Mouse (Mus musculus) T-cell, adult 2 months (primary cell): ENCODE results near the gene Pdp2.
A peak's percentile ranks its signal among the peaks of the same experiment; 100 is the strongest.
"Not testable (repeated sequence)": the region's sequence is repeated elsewhere in the genome, so short reads cannot be mapped to it uniquely, and the experiment has no call there.

ENCODE experiments used
- DNase-seq: peaks from one replicate; pipeline ENCODE4 v3.0.0; 2022; ENCODE audit warnings: low spot score

Gene Pdp2

DNA sequence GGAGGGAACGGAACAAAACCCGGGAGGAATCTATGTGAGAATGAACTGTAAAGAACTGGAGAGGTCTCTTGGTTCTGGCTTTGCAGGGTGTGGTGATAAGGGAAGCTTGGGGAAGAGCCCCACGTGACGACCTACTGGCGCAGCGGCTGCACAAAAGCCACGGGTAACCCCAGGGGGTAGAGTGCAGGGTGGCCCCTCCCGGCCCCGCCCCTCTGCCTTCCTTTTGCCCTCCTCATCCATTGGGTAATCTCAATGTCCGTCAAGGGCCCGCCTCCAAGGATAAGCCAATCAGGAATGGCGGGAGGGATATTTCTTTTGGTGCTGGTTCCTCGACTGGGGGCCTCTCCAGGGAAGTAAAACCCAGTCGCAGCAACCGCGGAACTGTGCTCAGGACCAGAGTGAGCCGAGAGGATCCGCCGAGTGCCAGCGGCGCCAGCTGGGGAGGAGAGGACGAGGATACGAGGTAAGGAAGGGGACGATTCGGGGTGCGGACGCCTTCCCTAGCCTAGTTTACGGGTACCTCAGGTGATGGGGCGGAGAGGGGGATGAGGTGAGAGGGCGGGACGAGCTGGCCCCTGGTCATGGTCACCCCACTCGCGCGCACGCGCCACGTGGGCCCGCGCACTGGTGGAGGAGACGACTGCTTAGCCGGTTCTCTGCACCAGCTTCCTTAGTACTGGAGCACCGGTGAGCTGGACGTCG is at the start of gene Pdp2:
Gene Pdp2 (plus strand): TSS at position 319 of the 702 bp plus-strand sequence.
- DNase-seq, result peak; percentile 83

DNA sequence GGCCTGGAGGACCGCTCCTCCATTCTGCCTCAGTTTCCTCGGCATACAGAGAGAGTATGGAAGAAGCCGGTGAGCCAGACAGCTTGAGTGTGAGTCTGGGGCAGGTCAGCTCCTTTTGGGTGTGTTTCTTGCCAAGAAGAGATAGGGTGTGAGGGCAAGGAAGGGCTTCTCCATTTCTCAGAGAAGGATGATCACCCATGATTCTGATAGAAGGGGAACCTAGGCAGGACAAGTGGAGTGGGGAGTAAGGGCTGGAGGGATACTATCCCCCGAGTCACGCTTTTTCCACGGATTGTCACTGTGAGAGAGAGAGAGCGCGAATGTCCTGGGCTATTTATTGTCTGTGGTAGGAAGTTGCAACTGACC is 49.8 kb upstream of the Pdp2 start:
- no peak for DNase-seq

DNA sequence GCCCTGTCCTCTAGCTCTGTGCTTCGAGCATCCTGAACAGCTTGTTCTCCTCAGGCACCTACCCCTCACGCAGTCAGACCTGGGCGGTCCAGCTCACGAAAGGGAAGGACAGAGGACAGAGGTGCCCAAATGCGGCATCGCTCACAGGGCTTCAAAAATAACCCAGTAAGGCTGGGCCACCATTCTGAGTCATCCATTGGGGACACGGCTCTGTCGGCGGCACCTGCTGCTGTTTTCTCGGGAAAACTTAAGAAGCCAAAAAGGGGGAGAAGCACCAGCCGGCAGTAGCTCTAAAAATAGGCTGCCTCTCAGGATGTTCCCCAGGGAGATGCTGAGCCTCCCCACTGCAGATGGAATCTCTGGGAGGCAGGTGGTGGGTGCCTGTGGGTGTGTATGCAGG is 49.1 kb upstream of the Pdp2 start:
- no peak for DNase-seq

DNA sequence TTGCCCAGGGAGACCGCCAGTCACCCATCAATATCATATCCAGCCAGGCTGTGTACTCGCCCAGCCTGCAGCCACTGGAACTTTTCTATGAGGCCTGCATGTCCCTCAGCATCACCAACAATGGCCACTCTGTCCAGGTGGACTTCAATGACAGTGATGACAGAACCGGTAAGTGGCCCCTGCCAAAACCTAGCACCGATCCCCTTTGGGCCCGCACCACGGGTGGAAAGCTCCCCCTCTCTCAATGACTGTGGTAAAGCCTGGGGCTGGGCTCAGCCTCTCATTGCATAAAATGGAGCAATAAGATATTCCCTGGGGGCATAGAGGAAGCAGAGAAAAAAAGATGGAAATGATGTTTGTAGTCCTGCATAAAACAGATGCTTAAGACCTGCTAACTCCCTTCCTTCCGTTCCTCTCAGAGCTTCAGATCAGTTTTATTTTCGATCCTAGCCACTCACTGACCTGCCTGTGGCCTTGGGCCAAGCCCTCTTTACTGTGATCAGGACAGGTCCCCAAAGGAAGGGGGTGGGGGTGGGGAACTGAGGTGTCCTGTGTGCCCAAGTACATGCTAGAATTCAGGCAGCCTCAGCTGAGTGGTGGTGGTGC is 47.7 kb upstream of the Pdp2 start:
- DNase-seq, result no peak

DNA sequence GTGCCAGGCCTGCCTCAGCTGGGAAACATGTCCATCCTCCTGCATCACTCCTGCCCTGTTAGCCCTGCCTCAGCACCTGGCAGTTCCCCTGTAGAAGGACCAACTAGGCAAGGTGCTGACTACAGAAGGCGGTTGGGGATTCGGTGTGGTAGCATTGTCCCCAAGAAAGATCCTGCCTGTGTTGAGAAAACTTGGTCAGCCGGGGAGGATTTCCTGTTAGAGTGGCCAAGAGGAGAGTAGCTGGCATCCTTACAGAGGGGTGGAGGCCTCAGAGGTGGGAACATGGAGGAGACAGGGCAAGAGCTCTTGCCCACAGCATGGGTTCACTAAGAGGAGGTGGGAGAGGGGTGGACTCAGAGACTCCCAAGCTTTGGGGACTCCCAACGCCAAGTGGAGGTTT is 36.1 kb upstream of the Pdp2 start:
- DNase-seq, result no peak

DNA sequence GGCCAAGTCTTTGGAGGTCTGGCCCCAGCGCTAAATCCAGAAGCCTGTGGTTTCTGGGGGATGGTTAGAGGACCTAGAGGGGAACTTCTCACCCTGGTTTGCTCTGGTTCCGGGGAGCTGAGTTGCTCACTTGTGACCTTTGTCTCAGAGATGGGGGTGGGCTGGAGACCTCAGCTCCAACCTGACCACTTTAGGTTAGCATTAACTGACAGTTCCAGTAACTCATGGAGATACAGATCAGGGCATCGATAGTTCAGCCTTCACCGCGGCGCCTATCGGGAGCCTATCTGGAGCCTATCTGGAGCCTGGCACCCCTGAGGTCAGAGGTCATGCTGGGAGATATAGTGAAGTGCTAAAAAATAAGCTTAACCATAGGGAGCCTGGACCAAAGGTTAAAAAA is 34.0 kb upstream of the Pdp2 start:
- DNase-seq, result no peak

DNA sequence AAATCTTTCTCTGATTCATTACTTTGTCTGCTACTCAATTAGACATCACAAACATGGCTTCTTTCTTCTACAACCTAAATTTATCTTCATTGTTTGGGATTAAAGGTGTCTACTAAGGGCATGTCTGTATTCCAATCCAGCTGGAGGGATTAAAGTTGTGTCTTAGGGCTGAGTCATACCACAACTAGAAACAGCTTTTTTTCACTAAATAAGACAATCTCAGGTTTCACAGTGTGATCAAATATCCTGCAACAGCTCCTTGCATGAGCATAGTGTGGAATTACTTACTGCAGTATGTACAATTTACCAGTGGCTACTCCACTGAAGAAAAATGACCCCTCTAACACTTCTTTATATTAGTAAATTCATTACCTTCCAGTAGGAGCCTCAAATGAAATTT is 30.5 kb upstream of the Pdp2 start:
- no peak for DNase-seq

DNA sequence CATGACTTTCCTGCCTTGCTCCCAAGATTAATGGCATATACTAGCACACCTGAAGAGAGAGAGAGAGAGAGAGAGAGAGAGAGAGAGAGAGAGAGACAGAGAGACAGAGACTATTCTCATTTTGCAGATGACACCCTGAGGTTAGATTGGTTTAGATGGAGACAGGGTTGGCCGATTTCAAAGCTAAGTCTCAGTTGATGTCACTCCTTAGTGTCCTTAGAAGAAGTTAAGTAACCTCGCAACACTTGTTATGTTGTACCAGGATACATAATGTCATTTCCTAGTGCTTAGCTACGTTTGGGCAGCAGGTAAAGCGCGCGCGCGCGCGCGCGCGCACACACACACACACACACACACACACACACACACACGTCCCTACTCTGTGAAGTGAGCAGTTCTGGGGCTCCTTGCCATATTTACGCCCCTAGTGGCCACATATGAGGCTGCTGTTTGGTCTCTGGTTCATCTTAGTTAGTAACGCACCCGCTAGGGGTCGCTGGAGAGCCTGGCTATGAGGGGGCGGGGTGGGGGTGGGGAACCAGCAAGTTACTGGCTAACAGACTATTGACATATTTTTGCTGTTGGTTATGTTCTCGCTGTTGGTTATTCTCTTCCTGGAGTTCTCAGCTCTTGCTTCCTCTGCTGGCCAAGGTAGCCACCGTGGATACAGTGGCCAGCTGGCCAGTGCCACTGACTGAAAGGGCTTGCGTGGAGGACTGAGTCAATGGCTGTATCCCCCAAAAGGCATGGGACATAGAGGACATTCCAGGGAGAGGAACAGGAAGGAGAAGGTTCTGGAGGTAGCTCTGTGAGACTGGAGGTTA is 26.4 kb upstream of the Pdp2 start:
- peak; percentile 87 for DNase-seq

DNA sequence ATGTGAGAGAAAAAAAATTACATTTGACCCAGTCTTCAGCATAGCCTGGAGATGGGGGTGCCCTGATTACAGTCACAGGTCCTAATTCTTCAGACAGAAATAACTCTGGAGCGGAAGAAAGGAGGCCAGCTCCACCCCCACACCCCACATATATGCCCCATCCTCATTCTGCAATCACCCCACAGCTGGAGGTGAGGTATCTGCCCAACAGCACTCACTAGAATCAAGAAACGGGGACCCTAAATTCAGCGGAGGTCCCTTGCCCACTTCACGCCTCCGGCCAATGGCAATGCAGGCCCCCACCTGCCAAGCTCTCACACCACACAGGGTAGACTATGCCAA is 25.8 kb upstream of the Pdp2 start:
- no peak for DNase-seq

DNA sequence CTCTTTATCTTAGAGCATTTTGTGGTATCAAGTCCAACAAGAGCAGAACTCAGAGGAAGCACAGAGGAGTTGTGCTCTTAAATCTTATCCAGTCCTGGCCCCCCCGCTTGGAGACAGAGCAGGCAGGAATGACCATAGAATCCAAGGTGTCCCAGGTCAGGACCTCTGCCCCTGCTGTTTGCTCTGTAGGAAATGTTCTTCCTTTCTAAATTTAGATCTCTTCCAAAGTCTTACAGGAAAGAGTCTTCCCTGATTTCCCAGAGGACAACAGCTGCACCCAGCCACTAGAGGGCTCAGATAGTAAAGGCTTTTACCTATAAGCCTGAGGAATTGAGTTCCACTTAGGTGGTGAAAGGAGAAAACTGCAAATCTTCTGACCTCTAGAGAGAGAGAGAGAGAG is 21.7 kb upstream of the Pdp2 start:
- DNase-seq, result no peak

DNA sequence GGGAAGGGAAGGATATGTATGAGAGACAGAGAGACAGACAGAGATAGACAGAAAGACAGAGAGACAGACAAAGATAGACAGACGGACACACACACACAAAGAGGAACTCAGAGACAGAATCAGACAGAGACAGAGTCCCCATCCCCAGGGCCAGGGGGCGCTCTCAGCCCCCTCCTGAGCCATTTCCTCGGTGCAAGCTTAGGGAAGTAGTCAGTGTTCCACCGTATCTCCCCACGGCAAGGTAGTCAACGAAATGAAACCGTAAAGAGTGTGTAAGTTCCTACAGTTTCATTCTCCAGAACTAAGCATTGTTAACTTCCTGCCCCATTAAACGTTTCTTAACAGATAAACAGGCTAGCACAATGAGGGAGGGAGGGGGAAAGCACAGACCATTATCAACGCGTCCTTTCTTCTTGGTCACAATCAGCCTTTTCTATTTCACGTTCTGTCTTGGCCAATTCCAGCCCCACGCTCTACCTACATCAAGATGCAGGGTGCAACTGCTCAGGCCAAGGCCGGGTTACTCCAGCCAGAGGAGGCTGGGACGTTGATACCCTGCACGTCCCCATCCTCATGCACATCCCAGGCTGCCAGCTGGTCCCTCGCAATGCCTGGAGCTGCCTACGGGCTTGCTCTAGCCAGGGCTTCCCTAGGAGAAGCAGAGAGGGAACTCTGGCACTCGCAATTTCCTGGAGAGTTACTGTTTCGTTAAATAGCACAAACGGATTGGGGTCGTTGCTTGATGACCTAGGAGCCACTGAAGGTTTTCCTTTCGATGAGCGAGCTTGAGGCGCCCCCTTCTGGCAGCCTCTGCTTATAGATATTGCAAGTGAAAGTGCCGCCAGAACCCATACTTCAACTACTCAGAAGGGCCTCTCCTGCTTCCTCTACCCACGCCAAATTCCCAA is 20.6 kb upstream of the Pdp2 start:
- peak; percentile 79 for DNase-seq

DNA sequence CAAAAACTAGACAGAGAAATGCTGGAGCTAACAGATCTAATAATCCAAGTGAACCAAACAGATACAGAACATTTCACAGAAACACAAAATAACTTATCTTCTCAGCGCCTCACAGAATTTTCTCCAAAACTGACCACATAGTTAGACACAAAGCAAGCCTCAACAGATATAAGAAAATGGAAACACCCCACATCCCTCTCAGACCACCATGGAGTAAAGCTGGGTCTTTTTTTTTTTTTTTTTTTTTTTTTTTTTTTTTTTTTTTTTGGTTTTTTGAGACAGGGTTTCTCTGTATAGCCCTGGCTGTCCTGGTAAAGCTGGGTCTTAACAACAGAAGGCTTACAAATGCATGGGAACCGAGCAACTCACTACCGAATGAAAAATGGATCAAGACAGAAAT is 14.4 kb upstream of the Pdp2 start:
- DNase-seq, result no peak

DNA sequence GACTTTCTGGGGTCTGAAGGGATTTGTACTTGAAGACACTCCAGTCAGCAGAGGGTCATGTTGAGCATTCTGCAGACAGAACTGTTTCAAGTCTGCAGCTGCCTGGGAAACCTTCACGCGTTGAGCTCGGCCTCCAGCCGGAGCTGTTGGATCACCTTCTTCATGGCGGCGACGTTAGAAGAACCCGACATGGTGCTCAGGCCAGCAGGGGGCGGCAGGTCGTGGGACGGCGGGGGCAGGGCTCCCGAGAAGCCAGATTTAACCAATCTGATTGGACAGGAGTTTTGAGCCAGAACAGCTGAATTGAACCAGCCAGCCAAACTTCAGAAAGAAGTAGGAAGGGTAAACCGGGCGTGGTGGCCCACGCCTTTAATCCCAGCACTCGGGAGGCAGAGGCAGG is 13.6 kb upstream of the Pdp2 start:
- not testable (repeated sequence) for DNase-seq

DNA sequence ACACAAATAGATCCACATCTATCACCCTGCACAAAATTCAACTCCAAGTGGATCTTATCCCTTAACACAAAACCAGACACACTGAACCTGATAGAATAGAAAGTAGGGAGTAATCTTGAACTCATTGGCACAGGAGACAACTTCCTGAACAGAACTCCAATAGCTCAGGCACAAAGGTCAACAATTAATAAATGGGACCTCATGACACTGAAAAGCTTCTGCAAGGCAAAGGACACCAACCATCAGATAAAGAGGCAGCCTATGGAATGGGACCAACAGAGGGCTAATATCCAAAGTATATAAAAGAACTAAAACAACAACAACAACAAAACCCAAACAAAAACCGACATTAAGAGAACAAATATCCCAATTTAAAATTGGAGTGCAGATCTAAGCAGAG is 6.7 kb upstream of the Pdp2 start:
- no peak for DNase-seq

DNA sequence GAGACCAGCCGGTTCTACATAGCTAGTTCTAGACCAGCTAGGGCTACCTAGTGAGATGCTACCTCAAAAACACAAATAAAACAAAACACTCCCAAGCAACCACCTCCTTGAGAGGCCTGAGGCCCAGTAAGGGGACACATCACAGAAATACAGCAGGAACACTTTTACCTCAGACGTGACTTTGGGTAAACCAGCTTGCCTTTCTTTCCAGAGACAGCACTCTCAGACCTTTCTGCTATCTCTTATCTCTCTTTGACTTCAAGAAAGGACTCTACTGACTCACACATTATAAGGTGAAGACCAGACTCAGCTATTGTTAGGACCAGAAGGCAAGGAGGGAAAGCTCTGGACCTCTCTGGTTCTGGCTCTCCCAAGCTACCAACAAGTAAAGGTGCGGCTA is 967 bp upstream of the Pdp2 start:
- no peak for DNase-seq

DNA sequence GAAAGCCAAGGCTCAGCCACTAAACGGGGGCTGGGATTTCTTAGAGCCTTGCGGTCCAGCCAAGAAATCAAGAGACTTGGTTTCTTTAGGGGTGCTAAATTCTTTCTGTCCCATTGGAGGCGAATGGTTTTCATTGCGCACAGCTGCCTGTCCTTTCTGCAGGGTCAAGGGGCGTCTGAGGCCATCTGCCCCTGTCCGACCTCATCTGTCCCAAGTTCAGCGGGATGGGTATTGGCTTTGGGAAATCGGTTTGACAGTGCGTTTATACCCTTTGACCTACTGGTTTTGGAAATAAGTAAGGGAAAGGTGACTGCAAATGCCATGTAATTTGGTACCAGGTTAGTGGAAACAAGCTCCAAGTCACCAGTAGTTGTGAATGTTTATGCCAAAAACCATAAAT is 605 bp downstream of the Pdp2 start:
- DNase-seq, result no peak

DNA sequence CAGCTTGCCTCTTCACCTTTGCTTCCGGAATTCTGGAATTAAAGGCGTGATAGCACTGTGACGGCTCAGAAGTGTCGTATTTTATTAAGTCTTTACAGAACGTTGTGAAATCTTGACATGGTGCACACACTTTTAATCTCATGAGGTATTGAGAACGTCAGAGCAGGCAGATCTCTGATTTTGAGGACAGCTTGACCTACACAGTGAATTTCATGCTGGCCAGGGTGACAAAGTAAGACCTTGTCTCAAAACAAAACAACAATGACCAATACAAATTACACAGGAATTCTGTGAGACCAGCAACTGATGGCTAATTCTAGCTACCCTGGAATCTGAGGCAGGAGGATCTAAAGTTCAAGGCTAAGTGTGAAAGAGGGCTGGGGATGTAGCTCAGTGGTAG is 1.3 kb downstream of the Pdp2 start:
- DNase-seq, result no peak

DNA sequence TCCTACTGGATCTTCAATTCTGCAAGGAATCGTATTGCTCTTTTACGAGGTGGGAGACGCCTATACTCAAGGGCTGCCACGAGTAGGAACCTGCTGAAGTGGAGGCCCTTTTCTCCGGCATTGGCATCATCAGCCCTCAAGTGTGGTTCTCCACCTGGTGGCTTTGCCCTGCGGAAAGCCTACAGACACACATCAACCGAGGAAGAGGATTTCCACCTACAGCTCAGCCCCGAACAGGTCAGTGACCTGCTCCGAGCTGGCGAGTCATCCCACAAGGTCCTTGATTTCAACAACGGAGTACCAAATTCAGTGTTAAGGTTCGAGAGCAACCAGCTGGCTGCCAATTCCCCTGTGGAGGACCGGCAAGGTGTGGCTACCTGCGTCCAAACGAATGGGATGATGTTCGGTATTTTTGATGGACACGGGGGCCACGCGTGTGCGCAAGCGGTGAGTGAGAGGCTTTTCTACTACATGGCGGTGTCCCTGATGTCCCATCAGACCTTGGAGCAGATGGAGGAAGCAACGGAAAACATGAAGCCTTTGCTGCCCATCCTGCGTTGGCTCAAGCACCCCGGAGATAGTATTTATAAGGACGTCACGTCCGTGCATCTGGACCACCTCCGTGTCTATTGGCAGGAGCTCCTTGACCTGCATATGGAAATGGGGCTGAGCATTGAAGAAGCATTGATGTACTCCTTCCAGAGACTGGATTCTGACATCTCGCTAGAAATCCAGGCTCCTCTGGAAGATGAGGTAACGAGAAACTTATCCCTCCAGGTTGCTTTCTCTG is 2.5 kb downstream of the Pdp2 start:
- DNase-seq, result no peak

DNA sequence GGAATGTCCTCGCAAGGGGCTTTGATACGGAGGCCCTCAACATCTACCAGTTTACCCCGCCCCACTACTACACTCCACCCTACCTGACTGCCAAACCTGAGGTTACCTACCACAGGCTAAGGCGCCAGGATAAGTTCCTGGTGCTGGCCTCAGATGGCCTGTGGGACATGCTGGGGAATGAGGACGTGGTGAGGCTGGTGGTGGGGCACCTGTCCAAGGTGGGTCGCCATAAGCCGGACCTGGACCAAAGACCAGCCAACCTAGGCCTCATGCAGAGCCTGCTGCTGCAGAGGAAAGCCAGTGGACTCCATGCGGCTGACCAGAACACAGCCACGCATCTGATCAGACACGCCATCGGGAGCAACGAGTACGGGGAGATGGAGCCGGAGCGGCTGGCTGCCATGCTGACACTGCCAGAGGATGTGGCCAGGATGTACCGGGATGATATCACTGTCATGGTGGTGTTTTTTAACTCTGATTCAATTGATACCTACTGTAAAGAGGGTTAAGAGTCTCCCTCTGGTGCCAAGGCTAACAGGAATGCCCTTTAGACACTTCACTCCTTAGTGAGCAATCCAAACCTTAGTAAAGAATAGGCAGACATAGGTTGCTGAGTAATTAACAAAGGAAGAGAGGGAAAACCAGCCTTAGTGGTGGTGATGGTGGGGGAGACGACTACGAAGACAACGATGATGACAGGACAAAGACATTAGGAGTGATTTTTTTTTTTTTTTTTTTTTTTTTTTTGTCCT is 3.5 kb downstream of the Pdp2 start:
- no peak for DNase-seq

DNA sequence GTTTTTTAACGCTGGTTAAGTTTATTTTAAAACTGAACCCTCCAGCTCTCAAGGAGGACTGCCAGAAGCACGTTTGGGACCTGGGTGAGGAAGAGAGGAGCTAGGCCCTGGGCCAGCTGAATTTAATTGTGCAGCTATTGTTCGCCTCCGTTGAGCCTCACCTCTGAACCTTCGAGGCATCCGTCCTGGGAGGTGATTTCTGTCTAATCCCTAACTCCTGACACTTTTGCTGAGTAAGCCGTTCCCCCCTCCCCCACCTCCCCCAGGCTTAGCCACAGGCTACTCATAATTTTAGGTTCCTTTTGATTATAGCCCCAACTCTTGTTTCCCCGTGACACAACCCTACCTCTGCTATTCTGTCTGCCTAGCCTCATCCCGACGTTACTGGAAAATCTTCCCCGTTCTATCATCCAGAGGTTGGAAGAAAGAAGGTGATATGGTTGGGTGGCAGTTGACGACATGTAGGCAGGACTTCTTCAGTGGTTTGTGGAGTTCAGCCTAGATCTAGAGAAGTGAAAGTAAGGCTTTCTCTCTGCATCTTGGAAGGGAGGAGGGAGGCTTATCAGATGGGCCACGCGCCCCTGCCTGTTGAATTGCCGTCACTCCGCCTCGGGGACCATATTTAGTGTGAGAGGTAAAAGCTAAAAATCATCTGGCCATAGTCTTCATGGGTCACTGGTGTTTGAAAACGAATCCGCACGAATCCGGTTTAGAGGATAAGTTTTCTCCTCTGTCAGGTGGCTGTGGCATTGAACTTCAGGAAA is 4.7 kb downstream of the Pdp2 start:
- DNase-seq, result no peak
